Mouse (Mus musculus) brain, embryonic 14.5 days (tissue): Measurements from ENCODE around the gene Ppp5c.

Experiments
- CTCF ChIP-seq: fragments of 200-500 bp; IDR thresholded peaks from 2 replicates; pipeline ENCODE4 v1.5.1; 2012; ENCODE audit warnings: inconsistent platforms, mild to moderate bottlenecking, moderate library complexity, borderline replicate concordance; ENCODE audit not compliant: insufficient read depth, insufficient read length; ENCODE audit errors: extremely low read depth
- POLR2A ChIP-seq: fragments of 200-500 bp; IDR thresholded peaks from 2 replicates; pipeline ENCODE4 v1.6.1; 2012; ENCODE audit warnings: mild to moderate bottlenecking, inconsistent platforms, borderline replicate concordance; ENCODE audit not compliant: poor library complexity, insufficient read depth, insufficient read length, severe bottlenecking; ENCODE audit errors: extremely low read depth

GRCm38 (mm10) chr7:17019426-17020166 lies 8.1 kb downstream of the Ppp5c start:
- TF ChIP-seq CTCF (no peak), POLR2A (no peak)
